Mouse (Mus musculus) G1E (cell line): ENCODE results near the gene Apoc2. TPM values are rescaled to one million over a fixed set of nuclear protein-coding genes. Genes with fewer than 3 reads are reported as not detected.

ENCODE experiments used
- ATAC-seq: 2 replicates; pipeline ENCODE4 v1.8.0; 2016; ENCODE audit warnings: mild to moderate bottlenecking; ENCODE audit not compliant: insufficient number of reproducible peaks, poor library complexity, low FRiP score, severe bottlenecking; ENCODE audit errors: extremely low read depth
- DNase-seq: peaks from one replicate; pipeline ENCODE4 v3.0.0; 2012; ENCODE audit warnings: low spot score
- H3K27me3 ChIP-seq: 2 replicates; pipeline ENCODE4 v1.6.1; 2012; ENCODE audit warnings: mild to moderate bottlenecking, low read length, inconsistent platforms; ENCODE audit not compliant: insufficient read depth
- H3K36me3 ChIP-seq: replicated peaks from 2 replicates; pipeline ENCODE3; 2012; ENCODE audit warnings: mild to moderate bottlenecking, inconsistent platforms
- H3K4me1 ChIP-seq: 2 replicates; pipeline ENCODE4 v1.6.1; 2012; ENCODE audit warnings: low read depth, low read length, inconsistent platforms, mixed read lengths; ENCODE audit not compliant: insufficient read depth
- H3K4me3 ChIP-seq: 2 replicates; pipeline ENCODE4 v1.5.1; 2012; ENCODE audit warnings: low read depth, mild to moderate bottlenecking, inconsistent platforms, low read length, moderate library complexity, mixed read lengths
- H3K9me3 ChIP-seq: replicated peaks from 2 replicates; pipeline ENCODE4 v1.6.1; 2012; ENCODE audit warnings: inconsistent platforms
- CTCF ChIP-seq: IDR thresholded peaks from 2 replicates; pipeline ENCODE4 v1.5.1; 2012; ENCODE audit warnings: low read depth, low read length, inconsistent platforms, mixed read lengths
- GATA1 ChIP-seq: IDR thresholded peaks from 2 replicates; pipeline ENCODE4 v1.6.1; 2012; ENCODE audit warnings: borderline replicate concordance, low read length, inconsistent platforms, mixed read lengths
- GATA2 ChIP-seq: IDR thresholded peaks from 2 replicates; pipeline ENCODE4 v1.6.1; 2012; ENCODE audit warnings: low read depth, low read length, inconsistent platforms, borderline replicate concordance
- POLR2AphosphoS5 ChIP-seq: IDR thresholded peaks from 2 replicates; pipeline ENCODE4 v1.6.1; 2012; ENCODE audit warnings: low read depth, low read length, inconsistent platforms; ENCODE audit not compliant: insufficient replicate concordance
- TAL1 ChIP-seq: conservative IDR thresholded peaks from 2 replicates; pipeline ENCODE4 v1.6.1; 2012; ENCODE audit warnings: low read depth, low read length, inconsistent platforms, mixed read lengths
- polyA plus RNA-seq: library from polyadenylated mRNA; stranded (reverse); fragments of >175 nt; gene quantifications from 2 replicates; pipeline ENCODE4 v1.2.3, GENCODE M21; 2012
- total RNA-seq, 2 experiments: library from RNA; stranded (forward) in 1 of 2; stranded (reverse) in 1 of 2; fragments of 200-1000 nt in 1 of 2; fragments of >200 nt in 1 of 2; fragmentation: Nextera tagmentation in 1 of 2; gene quantifications; 2 replicates each; pipeline ENCODE4 v1.2.3; 2014 to 2017

Gene Apoc2
- total and polyA plus RNA-seq, 3 experiments: not detected

GRCm38 (mm10) chr7:19695213-19695594 is 17.5 kb upstream of the Apoc2 start:
- TF ChIP-seq TAL1 (peak; percentile 59), GATA2 (no peak), POLR2AphosphoS5 (no peak), GATA1 (no peak)
- peaks cover 13% of the 10 kb centered on the region for H3K9me3 ChIP-seq
- no peak overlapping the region; the same call in 1 of the 2 replicates for H3K4me3 ChIP-seq
- H3K36me3 ChIP-seq: peaks cover 41% of the 10 kb centered on the region
- H3K4me1 ChIP-seq: peaks cover 87% of the 10 kb centered on the region
- peak; percentile 87 for ATAC-seq
- no peaks in the 10 kb centered on the region for H3K27me3 ChIP-seq
- peak; percentile 31 for DNase-seq

GRCm38 (mm10) chr7:19694336-19695212 is 16.8 kb upstream of the Apoc2 start:
- peak overlapping the region; percentile 34; the same call in 1 of the 2 replicates for H3K4me3 ChIP-seq

GRCm38 (mm10) chr7:19693421-19693820 is 15.7 kb upstream of the Apoc2 start:
- peaks cover 23% of the 10 kb centered on the region for H3K36me3 ChIP-seq
- ATAC-seq: no peak
- TF ChIP-seq GATA1: no peak
- no peak for TF ChIP-seq GATA2
- no peak for TF ChIP-seq CTCF
- no peak for TF ChIP-seq POLR2AphosphoS5
- DNase-seq: peak; percentile 53
- H3K9me3 ChIP-seq: peaks cover 13% of the 10 kb centered on the region
- H3K4me3 ChIP-seq: peak overlapping the region; percentile 47; the same call in 1 of the 2 replicates
- H3K27me3 ChIP-seq: no peaks in the 10 kb centered on the region
- peaks cover 74% of the 10 kb centered on the region for H3K4me1 ChIP-seq

More at GRCm38 (mm10) chr7:19694336-19695212, 16.8 kb upstream of the Apoc2 start:
- DNase-seq: no peak
- H3K4me1 ChIP-seq: peaks cover 86% of the 10 kb centered on the region
- TF ChIP-seq GATA2 (no peak), GATA1 (no peak), TAL1 (no peak), CTCF (no peak), POLR2AphosphoS5 (no peak)
- peaks cover 34% of the 10 kb centered on the region for H3K36me3 ChIP-seq
- no peaks in the 10 kb centered on the region for H3K27me3 ChIP-seq
- peaks cover 13% of the 10 kb centered on the region for H3K9me3 ChIP-seq
- no peak for ATAC-seq

- DNase-seq: peak; percentile 47
Measured at GRCm38 (mm10) chr7:19691873-19692865, 14.4 kb upstream of the Apoc2 start, which contains the start of gene Apoc1. Gene Apoc1, minus strand, starts transcription at chr7:19692660.

GRCm38 (mm10) chr7:19691434-19691833 is 13.7 kb upstream of the Apoc2 start:
- Histone ChIP-seq H3K36me3 (peaks cover 6% of the 10 kb centered on the region), H3K4me3 (peak overlapping the region; percentile 61), H3K27me3 (no peaks in the 10 kb centered on the region), H3K9me3 (peaks cover 1% of the 10 kb centered on the region), H3K4me1 (peaks cover 67% of the 10 kb centered on the region)
- no peak for DNase-seq
- no peak for ATAC-seq
- TF ChIP-seq GATA2 (no peak), TAL1 (no peak), GATA1 (no peak), POLR2AphosphoS5 (no peak), CTCF (no peak)

More at GRCm38 (mm10) chr7:19691873-19692865, 14.4 kb upstream of the Apoc2 start, which contains the start of gene Apoc1:
- peaks cover 9% of the 10 kb centered on the region for H3K9me3 ChIP-seq
- no peaks in the 10 kb centered on the region for H3K27me3 ChIP-seq
- H3K4me1 ChIP-seq: peaks cover 69% of the 10 kb centered on the region
- TF ChIP-seq CTCF: no peak
- TF ChIP-seq GATA2: no peak
- no peak for TF ChIP-seq POLR2AphosphoS5
- TF ChIP-seq GATA1: no peak
- no peak for TF ChIP-seq TAL1
- peak within 1 kb of the TSS; percentile 61 for H3K4me3 ChIP-seq
- ATAC-seq: no peak
- peaks cover 13% of the 10 kb centered on the region for H3K36me3 ChIP-seq

GRCm38 (mm10) chr7:19690845-19691244 is 13.1 kb upstream of the Apoc2 start:
- DNase-seq: no peak
- H3K9me3 ChIP-seq: no peaks in the 10 kb centered on the region
- ATAC-seq: no peak
- no peaks in the 10 kb centered on the region for H3K27me3 ChIP-seq
- peaks cover 61% of the 10 kb centered on the region for H3K4me1 ChIP-seq
- TF ChIP-seq POLR2AphosphoS5: no peak
- no peak for TF ChIP-seq TAL1
- H3K36me3 ChIP-seq: peaks cover under 1% of the 10 kb centered on the region
- no peak overlapping the region for H3K4me3 ChIP-seq
